Mouse (Mus musculus) neural tube, embryonic 14.5 days (tissue): Measurements from ENCODE around the gene Nckap5. TPM values are rescaled to one million over a fixed set of nuclear protein-coding genes. Genes with fewer than 3 reads are reported as not detected.

ENCODE experiments used
- ATAC-seq: fragments of 200-750 bp; cut with Nextera tagmentation; 2 replicates; pipeline ENCODE4 v1.8.0; 2017; ENCODE audit warnings: low read depth, mild to moderate bottlenecking, moderate TSS enrichment, moderate library complexity
- H3K27ac ChIP-seq: fragments of 300-500 bp; sonication (generic); 2 replicates; pipeline ENCODE4 v1.5.1; 2014; ENCODE audit warnings: low read depth, mild to moderate bottlenecking, control low read depth, low read length, moderate library complexity, mixed read lengths
- H3K27me3 ChIP-seq: fragments of 300-500 bp; sonication (generic); 2 replicates; pipeline ENCODE4 v1.6.1; 2014; ENCODE audit warnings: low read length; ENCODE audit not compliant: control insufficient read depth, insufficient read depth
- H3K36me3 ChIP-seq: fragments of 300-500 bp; sonication (generic); 2 replicates; pipeline ENCODE4 v1.6.1; 2014; ENCODE audit warnings: low read length, mixed read lengths; ENCODE audit not compliant: control insufficient read depth, insufficient read depth
- H3K4me1 ChIP-seq: fragments of 300-500 bp; sonication (generic); 2 replicates; pipeline ENCODE4 v1.6.1; 2014; ENCODE audit warnings: low read length; ENCODE audit not compliant: control insufficient read depth, insufficient read depth
- H3K4me2 ChIP-seq: fragments of 300-500 bp; sonication (generic); 2 replicates; pipeline ENCODE4 v1.6.1; 2014; ENCODE audit warnings: mild to moderate bottlenecking, low read depth, low read length, control low read depth
- H3K4me3 ChIP-seq: fragments of 300-500 bp; sonication (generic); 2 replicates; pipeline ENCODE4 v1.5.1; 2014; ENCODE audit warnings: low read depth, low read length, control low read depth, mixed read lengths
- H3K9ac ChIP-seq: fragments of 300-500 bp; sonication (generic); replicated peaks from 2 replicates; pipeline ENCODE4 v1.6.1; 2014; ENCODE audit warnings: low read depth, mild to moderate bottlenecking, control low read depth, low read length, mixed read lengths
- H3K9me3 ChIP-seq: fragments of 300-500 bp; sonication (generic); 2 replicates; pipeline ENCODE4 v1.6.1; 2016; ENCODE audit warnings: low read length; ENCODE audit not compliant: control insufficient read depth
- WGBS: fragments of 180-500 bp; shearing (Covaris S2); extraction: QIAGEN DNeasy Blood & Tissue Kit; methylation state at CpG from one replicate; pipeline ENCODE4 v1.1.7; 2014; 5-methylcytosine and 5-hydroxymethylcytosine counted together
- polyA plus RNA-seq: library from polyadenylated mRNA; unstranded; fragments of >200 nt; fragmentation: Nextera tagmentation; extraction: Ambion mirVana; gene quantifications from 2 replicates; pipeline ENCODE4 v1.2.1, GENCODE M21; 2014

Gene Nckap5
- polyA plus RNA-seq, 1 experiment from 2014 or later: 19.0 TPM

DNA sequence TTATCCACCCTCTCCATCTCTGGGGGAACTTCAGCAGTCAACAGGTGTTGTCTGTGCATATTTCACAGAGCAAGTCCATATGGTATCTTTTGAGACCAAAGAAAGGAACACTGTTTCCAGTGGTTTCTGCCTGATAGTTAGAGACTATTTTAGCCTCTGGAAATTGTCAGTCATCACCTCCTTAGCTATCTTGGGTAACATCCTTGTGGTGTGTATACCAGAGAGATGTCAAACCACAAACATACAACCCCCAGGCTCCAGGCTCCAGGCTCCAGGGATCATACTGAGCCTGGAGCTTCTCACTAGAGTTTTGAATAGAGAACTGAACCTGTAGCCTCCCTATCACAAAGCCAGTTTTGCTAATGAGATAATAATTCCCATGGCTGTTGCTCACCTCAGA, 252.4 kb downstream of the Nckap5 start:
- H3K4me2 ChIP-seq: no peak overlapping the region
- no peaks in the 10 kb centered on the region for H3K36me3 ChIP-seq
- ATAC-seq: no peak
- H3K4me1 ChIP-seq: peaks cover 4% of the 10 kb centered on the region; the same call in 1 of the 2 replicates
- H3K4me3 ChIP-seq: no peak overlapping the region
- no peaks in the 10 kb centered on the region for H3K9me3 ChIP-seq
- no peak overlapping the region for H3K9ac ChIP-seq
- H3K27me3 ChIP-seq: no peaks in the 10 kb centered on the region
- H3K27ac ChIP-seq: no peak overlapping the region

DNA sequence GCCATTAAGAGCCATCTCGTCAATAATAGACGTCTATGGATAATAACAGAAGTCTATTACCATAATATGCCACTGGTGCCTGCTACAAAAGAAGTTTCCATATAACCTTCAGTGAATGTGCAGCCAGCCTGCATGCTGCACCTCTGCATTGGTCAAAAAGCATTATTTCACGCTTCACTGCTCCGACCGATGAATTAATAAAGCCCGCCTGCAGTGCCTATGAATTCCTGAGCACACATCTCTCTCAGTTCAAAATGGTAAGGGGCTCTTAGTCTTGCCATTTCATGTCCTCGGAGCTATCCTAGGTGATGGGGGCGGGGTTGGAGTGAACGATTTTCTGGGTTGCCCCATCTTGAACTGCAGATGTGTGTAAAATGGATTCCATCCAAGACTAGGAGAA, 256.3 kb downstream of the Nckap5 start:
- no peak overlapping the region for H3K9ac ChIP-seq
- no peaks in the 10 kb centered on the region for H3K36me3 ChIP-seq
- peaks cover 8% of the 10 kb centered on the region; the same call in 1 of the 2 replicates for H3K4me1 ChIP-seq
- H3K27me3 ChIP-seq: no peaks in the 10 kb centered on the region
- H3K4me2 ChIP-seq: no peak overlapping the region
- H3K27ac ChIP-seq: no peak overlapping the region; the same call in 1 of the 2 replicates
- H3K9me3 ChIP-seq: no peaks in the 10 kb centered on the region
- 50% methylated on average over 9 of the region's 9 CpGs for WGBS
- ATAC-seq: peak; percentile 49; the same call in 1 of the 2 replicates
- no peak overlapping the region for H3K4me3 ChIP-seq

DNA sequence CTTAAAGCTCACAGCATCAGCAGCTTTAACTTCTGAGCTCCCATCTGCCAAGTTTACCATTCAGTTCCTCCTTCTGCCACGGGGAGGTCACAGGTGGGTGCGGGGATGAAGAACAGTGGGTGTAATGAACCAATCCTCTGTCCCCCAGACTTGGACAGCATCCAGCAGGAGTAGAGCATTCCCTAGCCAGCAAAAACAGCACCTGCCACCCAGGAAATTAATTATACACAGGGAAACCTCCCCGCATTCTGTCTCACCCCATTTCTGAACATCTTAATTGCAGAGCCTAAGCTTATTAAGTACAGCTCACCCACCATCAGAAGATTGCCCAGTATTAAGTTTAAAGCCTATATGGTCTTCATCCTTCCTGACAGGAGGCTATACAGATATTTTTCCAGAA, 256.9 kb downstream of the Nckap5 start:
- peak; percentile 60 for ATAC-seq
- H3K9me3 ChIP-seq: no peaks in the 10 kb centered on the region

DNA sequence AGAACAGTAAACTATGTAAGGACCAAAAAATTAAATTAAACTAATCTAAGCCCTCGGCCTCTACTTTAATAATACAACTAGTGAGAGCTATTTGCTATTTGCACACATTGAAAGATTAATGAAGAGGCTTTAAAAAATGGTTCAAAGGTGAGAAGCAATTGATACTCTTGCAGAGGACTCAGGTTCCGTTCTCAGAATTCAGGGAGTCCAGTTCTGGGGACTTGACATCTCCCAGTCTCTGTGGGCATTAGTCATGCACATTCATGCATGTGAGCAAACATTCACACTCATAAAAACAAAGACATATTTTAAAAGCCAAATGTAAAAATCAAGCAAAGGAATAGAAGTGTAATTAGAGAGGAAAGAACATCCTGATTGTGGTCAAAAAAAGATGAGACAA, 257.5 kb downstream of the Nckap5 start:
- H3K27ac ChIP-seq: no peak overlapping the region
- no peak overlapping the region for H3K4me3 ChIP-seq
- whole genome bisulfite sequencing: 84% methylated on average over 2 of the region's 2 CpGs
- no peak overlapping the region for H3K4me2 ChIP-seq
- no peak for ATAC-seq
- no peaks in the 10 kb centered on the region for H3K36me3 ChIP-seq
- no peaks in the 10 kb centered on the region for H3K27me3 ChIP-seq
- no peaks in the 10 kb centered on the region for H3K9me3 ChIP-seq
- peaks cover 8% of the 10 kb centered on the region; the same call in 1 of the 2 replicates for H3K4me1 ChIP-seq
- H3K9ac ChIP-seq: no peak overlapping the region

More for the DNA sequence above, 256.9 kb downstream of the Nckap5 start:
- Histone ChIP-seq H3K4me2 (no peak overlapping the region), H3K27me3 (no peaks in the 10 kb centered on the region), H3K36me3 (no peaks in the 10 kb centered on the region), H3K27ac (no peak overlapping the region), H3K4me1 (peaks cover 8% of the 10 kb centered on the region; the same call in 1 of the 2 replicates), H3K4me3 (no peak overlapping the region), H3K9ac (no peak overlapping the region)
- WGBS: 25% methylated on average over 3 of the region's 3 CpGs

DNA sequence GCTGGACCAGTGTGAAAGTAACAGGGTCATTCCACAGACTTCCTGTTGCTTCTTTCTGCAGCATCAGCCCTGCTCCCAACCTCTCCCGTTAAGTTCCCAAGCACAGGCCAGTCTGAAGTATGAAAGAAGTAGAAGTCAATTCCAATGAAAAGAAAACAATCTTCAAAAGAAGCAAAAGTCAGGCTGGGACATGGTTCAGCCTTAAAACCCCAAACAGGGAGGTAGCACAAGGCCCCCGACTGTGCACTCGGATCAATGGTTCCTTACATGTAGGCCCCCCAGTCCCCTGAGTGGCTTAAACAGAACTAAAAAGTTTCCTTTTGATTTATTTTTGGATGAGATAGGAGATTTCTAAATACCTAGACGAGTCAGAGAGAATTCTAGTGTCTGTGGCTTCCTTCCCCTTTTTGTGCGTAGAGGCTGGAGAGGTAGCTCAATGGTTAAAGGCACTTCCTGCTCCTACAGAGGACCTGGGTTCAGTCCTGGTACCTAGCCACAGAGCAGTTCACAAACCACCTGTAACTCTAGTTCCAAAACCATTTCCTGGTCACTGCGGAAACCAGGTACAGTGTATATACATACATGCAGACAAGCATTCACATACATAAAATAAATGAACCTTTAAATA, 260.9 kb downstream of the Nckap5 start:
- no peak overlapping the region for H3K4me2 ChIP-seq
- H3K27me3 ChIP-seq: no peaks in the 10 kb centered on the region
- WGBS: 86% methylated on average over 6 of the region's 6 CpGs
- no peak for ATAC-seq
- H3K9me3 ChIP-seq: no peaks in the 10 kb centered on the region
- H3K36me3 ChIP-seq: no peaks in the 10 kb centered on the region
- peaks cover 8% of the 10 kb centered on the region; the same call in 1 of the 2 replicates for H3K4me1 ChIP-seq
- H3K4me3 ChIP-seq: no peak overlapping the region
- H3K9ac ChIP-seq: no peak overlapping the region
- H3K27ac ChIP-seq: no peak overlapping the region

DNA sequence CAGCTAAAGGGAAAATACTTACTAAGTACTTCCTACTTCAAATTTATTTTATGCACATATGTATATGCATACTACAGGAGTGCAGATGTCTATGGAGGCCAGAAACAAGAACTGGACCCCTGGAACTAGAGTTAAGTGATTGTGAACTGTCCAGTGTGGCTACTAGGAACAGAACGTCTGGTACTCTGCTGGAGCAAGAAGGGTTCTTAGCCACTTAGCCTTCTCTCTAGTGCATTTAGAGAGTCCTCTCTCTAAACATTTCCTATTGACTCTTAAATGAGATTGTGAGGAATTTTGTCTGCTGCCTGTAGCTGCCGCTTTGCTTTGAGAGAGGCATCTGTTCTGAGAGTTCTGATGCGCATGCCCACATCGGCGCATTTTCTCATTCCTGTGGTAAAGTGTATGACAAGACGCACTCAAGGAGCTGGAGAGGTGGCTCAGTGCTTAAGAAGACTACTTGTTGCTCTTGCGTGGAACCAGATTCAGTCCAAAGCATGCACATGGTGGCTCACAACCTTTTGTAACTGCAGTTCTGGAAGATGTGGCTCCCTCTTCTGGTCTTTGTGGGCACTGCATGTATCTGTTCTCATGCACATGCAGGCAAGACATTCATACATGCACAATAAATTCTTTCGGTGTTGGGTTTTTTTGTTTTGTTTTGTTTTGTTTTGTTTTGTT, 261.9 kb downstream of the Nckap5 start:
- ATAC-seq: no peak
- no peak overlapping the region for H3K4me2 ChIP-seq
- 91% methylated on average over 8 of the region's 8 CpGs for WGBS

DNA sequence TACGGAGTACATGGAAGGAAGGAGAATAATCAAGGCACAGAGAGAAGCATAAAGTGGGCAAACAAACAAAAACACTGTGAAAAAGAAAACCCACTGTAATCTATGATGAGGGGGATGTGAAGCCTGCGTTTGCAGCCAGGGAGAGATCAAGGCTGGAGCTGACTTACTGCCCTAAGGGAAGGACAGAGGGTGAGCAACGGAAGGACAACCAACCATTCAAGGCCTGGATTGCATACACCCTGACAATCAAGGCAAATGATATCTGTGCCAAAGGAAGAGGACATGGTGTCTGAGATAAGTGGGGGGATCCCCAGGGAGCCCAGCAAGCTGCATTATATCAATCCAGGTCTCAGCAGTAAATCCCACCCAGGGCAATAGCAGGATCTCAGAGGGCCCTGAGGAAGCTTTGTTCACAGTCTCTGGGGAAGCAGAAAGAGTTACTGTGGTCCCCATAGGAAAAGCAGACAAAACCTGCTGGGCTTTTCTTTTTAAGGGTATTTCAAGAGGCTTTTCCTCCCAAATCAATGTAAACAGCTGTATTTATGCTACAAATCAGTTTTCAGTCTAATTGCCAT, 265.4 kb downstream of the Nckap5 start:
- Histone ChIP-seq H3K4me1 (0 out of 2 replicates have a peak, but pooled peaks cover 2% of the 10 kb centered on the region), H3K36me3 (no peaks in the 10 kb centered on the region), H3K4me3 (no peak overlapping the region), H3K27ac (no peak overlapping the region), H3K9me3 (no peaks in the 10 kb centered on the region), H3K4me2 (no peak overlapping the region), H3K27me3 (no peaks in the 10 kb centered on the region), H3K9ac (no peak overlapping the region)
- WGBS: 36% methylated on average over 3 of the region's 3 CpGs
- no peak for ATAC-seq

More for the DNA sequence above, 261.9 kb downstream of the Nckap5 start:
- H3K4me3 ChIP-seq: no peak overlapping the region
- H3K9ac ChIP-seq: no peak overlapping the region
- no peaks in the 10 kb centered on the region for H3K9me3 ChIP-seq
- no peak overlapping the region for H3K27ac ChIP-seq
- H3K36me3 ChIP-seq: no peaks in the 10 kb centered on the region
- no peaks in the 10 kb centered on the region for H3K27me3 ChIP-seq
- peaks cover 8% of the 10 kb centered on the region; the same call in 1 of the 2 replicates for H3K4me1 ChIP-seq

DNA sequence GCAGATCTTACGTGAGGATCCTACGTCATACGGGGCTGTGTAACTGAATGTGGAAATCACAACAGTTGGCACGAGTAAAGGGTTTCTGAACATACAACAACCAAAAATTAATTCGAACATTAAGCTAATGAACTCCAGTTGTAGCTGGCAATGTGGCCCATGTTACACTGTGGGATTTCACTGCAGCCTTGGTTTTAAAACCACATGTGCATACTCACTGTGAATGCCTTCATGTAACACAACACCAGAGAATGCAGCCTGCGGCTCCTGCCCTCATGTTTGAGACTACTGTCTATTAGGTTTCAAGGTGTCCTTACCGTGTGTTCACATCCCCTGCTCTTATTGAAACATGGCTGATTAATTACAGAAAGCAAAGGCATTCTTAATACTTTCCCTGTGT, 269.7 kb downstream of the Nckap5 start:
- no peaks in the 10 kb centered on the region for H3K36me3 ChIP-seq
- H3K9ac ChIP-seq: no peak overlapping the region
- no peak for ATAC-seq
- H3K4me2 ChIP-seq: no peak overlapping the region
- H3K27ac ChIP-seq: no peak overlapping the region
- H3K4me1 ChIP-seq: 0 out of 2 replicates have a peak, but pooled peaks cover 2% of the 10 kb centered on the region
- no peak overlapping the region for H3K4me3 ChIP-seq
- 64% methylated on average over 7 of the region's 7 CpGs for WGBS
- no peaks in the 10 kb centered on the region for H3K27me3 ChIP-seq
- no peaks in the 10 kb centered on the region for H3K9me3 ChIP-seq

DNA sequence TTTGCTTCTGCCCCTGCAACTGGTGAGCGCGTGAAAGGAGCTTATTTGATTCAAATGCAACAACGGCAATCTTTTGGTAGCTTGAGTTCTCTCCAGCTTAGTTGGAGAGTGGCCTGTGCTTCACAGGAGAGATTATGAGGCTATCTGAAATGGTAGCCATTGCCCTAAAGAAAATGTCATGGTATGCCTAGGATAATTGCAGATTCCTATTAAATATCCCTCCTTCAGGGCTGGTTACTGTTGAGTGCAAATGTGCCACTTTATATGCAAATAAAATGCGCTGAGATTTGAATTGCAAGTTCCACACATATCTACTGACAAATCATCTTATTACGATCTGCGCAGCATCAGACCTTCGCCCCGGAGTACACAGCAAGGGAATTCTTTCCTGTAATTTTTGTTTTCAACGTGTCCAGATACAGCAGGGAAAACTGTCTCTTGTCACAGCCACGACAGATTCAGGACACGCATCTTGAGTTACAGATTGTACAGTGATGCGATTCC, 272.8 kb downstream of the Nckap5 start:
- Histone ChIP-seq H3K4me1 (no peaks in the 10 kb centered on the region), H3K4me2 (no peak overlapping the region), H3K9ac (no peak overlapping the region), H3K27ac (no peak overlapping the region), H3K36me3 (no peaks in the 10 kb centered on the region), H3K4me3 (no peak overlapping the region), H3K9me3 (no peaks in the 10 kb centered on the region), H3K27me3 (no peaks in the 10 kb centered on the region)
- 57% methylated on average over 12 of the region's 12 CpGs for WGBS
- ATAC-seq: no peak
